28 mouse cellular contexts compared by ENCODE assay signal in genomic region chr6:122416347-122416746, GRCm38 (mm10).
A peak's percentile ranks its signal among the peaks of the same experiment; 100 is the strongest.
DNase-seq lines count a peak whose midpoint lies in the region; ATAC-seq and TF ChIP-seq lines count a peak whose summit lies in the region.
"Had no signal": no experiment of that assay in that cellular context is flagged by ENCODE, and none has a peak within 500 bp of the region (broad histone marks: within the 10 kb centered on the region; RNA-seq: fewer than 3 reads in every experiment).

No protein-coding gene starts in this region.

- no peaks in the 10 kb centered on the region for H3K4me1 ChIP-seq in heart, embryonic 10.5 days
- H3K4me1 ChIP-seq in heart, embryonic 11.5 days (ENCODE audit: control insufficient read depth, insufficient read depth, low read length): no peaks in the 10 kb centered on the region
- peaks cover 6% of the 10 kb centered on the region; the same call in 1 of the 2 replicates for H3K4me1 ChIP-seq in embryonic facial prominence, embryonic 14.5 days (ENCODE audit: control insufficient read depth, insufficient read depth, low read length)
- peaks cover 28% of the 10 kb centered on the region for H3K4me1 ChIP-seq in limb, embryonic 13.5 days
- H3K4me1 ChIP-seq: kidney, embryonic 15.5 days; midbrain, embryonic 15.5 days; neural tube, embryonic 12.5 days had no signal

- H3K9me3 ChIP-seq in heart, embryonic 10.5 days: no peaks in the 10 kb centered on the region
- no peaks in the 10 kb centered on the region for H3K9me3 ChIP-seq in heart, embryonic 11.5 days (replicated peaks; ENCODE audit: control insufficient read depth, low read length)
- H3K9me3 ChIP-seq in embryonic facial prominence, embryonic 14.5 days (ENCODE audit: control insufficient read depth, low read length): no peaks in the 10 kb centered on the region
- H3K9me3 ChIP-seq in limb, embryonic 13.5 days: no peaks in the 10 kb centered on the region
- H3K9me3 ChIP-seq: forebrain, embryonic 12.5 days; kidney, embryonic 15.5 days; liver, embryonic 13.5 days; midbrain, embryonic 15.5 days; neural tube, embryonic 12.5 days had no signal

- WGBS in heart, embryonic 10.5 days: 46% methylated on average over 4 of the region's 4 CpGs
- WGBS in heart, embryonic 11.5 days (ENCODE audit: insufficient replicate concordance): 48% methylated on average over 4 of the region's 4 CpGs
- WGBS in embryonic facial prominence, embryonic 14.5 days: 22% methylated on average over 4 of the region's 4 CpGs
- WGBS in limb, embryonic 13.5 days: 15% methylated on average over 4 of the region's 4 CpGs

- DNase-seq in heart, embryonic 10.5 days (ENCODE audit: low spot score): peak; percentile 35
- peak; percentile 14 for DNase-seq in brain, embryonic 14.5 days (ENCODE audit: low read depth)
- DNase-seq in embryonic facial prominence, embryonic 14.5 days (ENCODE audit: low spot score): peak; percentile 65
- DNase-seq in gastrocnemius, postnatal 10 days: no peak
- DNase-seq in adrenal gland, postnatal 14 days: no peak
- no peak for DNase-seq in lung, postnatal 25 days (ENCODE audit: low spot score)
- DNase-seq: adrenal gland, adult 8-10 months; cerebellum, adult 11 months; gastrocnemius, postnatal 14 days; heart, postnatal 36 days; kidney, adult 18-20 months; kidney, postnatal 25 days; liver, embryonic 13.5 days; lung, adult 2 months; lung, postnatal 10 days; right cerebral cortex, postnatal 4 days; thymus, adult 2 months; thymus, postnatal 36 days had no signal

- ATAC-seq in heart, embryonic 11.5 days (replicated peaks; ENCODE audit: insufficient number of reproducible peaks, low FRiP score, low TSS enrichment): no peak
- ATAC-seq in embryonic facial prominence, embryonic 14.5 days (ENCODE audit: low read depth): peak; percentile 28; the same call in 1 of the 2 replicates
- peak; percentile 60; the same call in 1 of the 2 replicates for ATAC-seq in limb, embryonic 13.5 days (ENCODE audit: low FRiP score, low read depth)
- ATAC-seq: forebrain, postnatal 0 days; midbrain, embryonic 15.5 days had no signal

- no peak for TF ChIP-seq POLR2A in brain, embryonic 14.5 days (IDR thresholded peaks at IDR 0.05; ENCODE audit: borderline replicate concordance, extremely low read depth, insufficient read depth, insufficient read length, poor library complexity, severe bottlenecking)

- H3K27ac ChIP-seq in heart, embryonic 10.5 days: no peak overlapping the region
- no peak overlapping the region for H3K27ac ChIP-seq in heart, embryonic 11.5 days (ENCODE audit: low read depth, low read length)
- H3K27ac ChIP-seq in embryonic facial prominence, embryonic 14.5 days (replicated peaks; ENCODE audit: low read depth, low read length): no peak overlapping the region
- H3K27ac ChIP-seq in limb, embryonic 13.5 days: peak overlapping the region; percentile 29
- H3K27ac ChIP-seq: forebrain, embryonic 12.5 days; hindbrain, embryonic 14.5 days; kidney, embryonic 15.5 days; liver, embryonic 13.5 days; midbrain, embryonic 15.5 days; neural tube, embryonic 12.5 days had no signal

- no peaks in the 10 kb centered on the region for H3K27me3 ChIP-seq in heart, embryonic 10.5 days (ENCODE audit: insufficient read depth, poor library complexity, severe bottlenecking)
- H3K27me3 ChIP-seq in heart, embryonic 11.5 days (ENCODE audit: control insufficient read depth, insufficient read depth, low read length): no peaks in the 10 kb centered on the region
- no peaks in the 10 kb centered on the region for H3K27me3 ChIP-seq in embryonic facial prominence, embryonic 14.5 days (replicated peaks; ENCODE audit: control insufficient read depth, insufficient read depth, low read length)
- no peaks in the 10 kb centered on the region for H3K27me3 ChIP-seq in limb, embryonic 13.5 days
- H3K27me3 ChIP-seq: CH12.LX; forebrain, embryonic 12.5 days; kidney, embryonic 15.5 days; liver, embryonic 13.5 days; midbrain, embryonic 15.5 days; neural tube, embryonic 12.5 days had no signal

- no peak for TF ChIP-seq CTCF in brain, embryonic 14.5 days (IDR thresholded peaks at IDR 0.05; ENCODE audit: borderline replicate concordance, extremely low read depth, insufficient read depth, insufficient read length)

- no peaks in the 10 kb centered on the region for H3K36me3 ChIP-seq in heart, embryonic 10.5 days
- no peaks in the 10 kb centered on the region for H3K36me3 ChIP-seq in heart, embryonic 11.5 days (ENCODE audit: control insufficient read depth, insufficient read depth, low read length)
- no peaks in the 10 kb centered on the region for H3K36me3 ChIP-seq in embryonic facial prominence, embryonic 14.5 days (ENCODE audit: control insufficient read depth, insufficient read depth, low read length)
- H3K36me3 ChIP-seq in limb, embryonic 13.5 days: no peaks in the 10 kb centered on the region
- H3K36me3 ChIP-seq: forebrain, embryonic 12.5 days; kidney, embryonic 15.5 days; liver, embryonic 13.5 days; midbrain, embryonic 15.5 days; neural tube, embryonic 12.5 days had no signal

- no peak overlapping the region for H3K9ac ChIP-seq in heart, embryonic 11.5 days (ENCODE audit: low read depth, low read length)
- no peak overlapping the region for H3K9ac ChIP-seq in embryonic facial prominence, embryonic 14.5 days (ENCODE audit: low read depth, low read length)
- no peak overlapping the region for H3K9ac ChIP-seq in limb, embryonic 13.5 days
- H3K9ac ChIP-seq: forebrain, embryonic 12.5 days; forebrain, postnatal 0 days; hindbrain, embryonic 14.5 days; kidney, embryonic 15.5 days; liver, embryonic 13.5 days; midbrain, embryonic 15.5 days; neural tube, embryonic 12.5 days had no signal

- H3K4me3 ChIP-seq in heart, embryonic 10.5 days: no peak overlapping the region
- no peak overlapping the region for H3K4me3 ChIP-seq in heart, embryonic 11.5 days (ENCODE audit: low read depth, low read length)
- no peak overlapping the region for H3K4me3 ChIP-seq in embryonic facial prominence, embryonic 14.5 days (ENCODE audit: low read depth, low read length)
- H3K4me3 ChIP-seq in limb, embryonic 13.5 days: no peak overlapping the region
- H3K4me3 ChIP-seq: erythroblast, embryonic 14.5 days; forebrain, embryonic 12.5 days; kidney, embryonic 15.5 days; liver, embryonic 13.5 days; midbrain, embryonic 15.5 days; neural tube, embryonic 12.5 days had no signal

- no peak overlapping the region for H3K4me2 ChIP-seq in heart, embryonic 11.5 days
- no peak overlapping the region for H3K4me2 ChIP-seq in embryonic facial prominence, embryonic 14.5 days (ENCODE audit: low read depth, low read length)
- H3K4me2 ChIP-seq in limb, embryonic 13.5 days (replicated peaks): no peak overlapping the region
- H3K4me2 ChIP-seq: forebrain, embryonic 12.5 days; hindbrain, embryonic 14.5 days; kidney, embryonic 15.5 days; liver, embryonic 13.5 days; midbrain, embryonic 15.5 days; neural tube, embryonic 12.5 days had no signal

Comparison
In these comparisons a context has a peak if more than half of its experiments do, and no peak if none do; other contexts are left out.
1. DNase-seq: peak in heart, embryonic 10.5 days (single experiment), brain, embryonic 14.5 days (single experiment) and embryonic facial prominence, embryonic 14.5 days (single experiment); none in gastrocnemius, postnatal 10 days (single experiment), adrenal gland, postnatal 14 days (single experiment) and lung, postnatal 25 days (single experiment).